Mouse (Mus musculus): Measurements from ENCODE around the gene Npdc1.

Gene Npdc1

Small RNAs within 50 kb of the gene (microRNA-seq; reads per million reads assigned to microRNA genes)
- 0.57 to 0.99 reads per million in 2 experiments for gene Mir3087

All from adrenal gland (tissue).